In genomic region chr7:100798810-100799209, GRCm38 (mm10) we compare ENCODE assay signal across 13 mouse cellular contexts.
A peak's percentile ranks its signal among the peaks of the same experiment; 100 is the strongest.
DNase-seq lines count a peak whose midpoint lies in the region; ATAC-seq lines count a peak whose summit lies in the region.
"Had no signal": no experiment of that assay in that cellular context is flagged by ENCODE, and none has a peak within 500 bp of the region (broad histone marks: within the 10 kb centered on the region; RNA-seq: fewer than 3 reads in every experiment).

No protein-coding gene starts in this region.

- H3K27me3 ChIP-seq in heart, embryonic 11.5 days (ENCODE audit: control insufficient read depth, insufficient read depth, low read length): no peaks in the 10 kb centered on the region
- H3K27me3 ChIP-seq in liver, embryonic 13.5 days: no peaks in the 10 kb centered on the region
- H3K27me3 ChIP-seq: hindbrain, embryonic 15.5 days; limb, embryonic 15.5 days had no signal

- ATAC-seq in heart, embryonic 11.5 days (replicated peaks; ENCODE audit: insufficient number of reproducible peaks, low FRiP score, low TSS enrichment): no peak
- peak; percentile 51; the same call in 1 of the 2 replicates for ATAC-seq in liver, embryonic 13.5 days (ENCODE audit: low read depth)
- ATAC-seq: forebrain, embryonic 16.5 days had no signal

- H3K27ac ChIP-seq in heart, embryonic 11.5 days (ENCODE audit: low read depth, low read length): no peak overlapping the region
- H3K27ac ChIP-seq in liver, embryonic 13.5 days: no peak overlapping the region
- H3K27ac ChIP-seq: hindbrain, embryonic 15.5 days; limb, embryonic 15.5 days had no signal

- H3K4me2 ChIP-seq in heart, embryonic 11.5 days: no peak overlapping the region
- H3K4me2 ChIP-seq in liver, embryonic 13.5 days: no peak overlapping the region
- H3K4me2 ChIP-seq: hindbrain, embryonic 15.5 days; limb, embryonic 15.5 days had no signal

- 40% methylated on average over 3 of the region's 3 CpGs for WGBS in heart, embryonic 11.5 days (ENCODE audit: insufficient replicate concordance)
- WGBS in liver, embryonic 13.5 days (ENCODE audit: insufficient replicate concordance): 33% methylated on average over 3 of the region's 3 CpGs

- no peaks in the 10 kb centered on the region for H3K9me3 ChIP-seq in heart, embryonic 11.5 days (replicated peaks; ENCODE audit: control insufficient read depth, low read length)
- no peaks in the 10 kb centered on the region for H3K9me3 ChIP-seq in liver, embryonic 13.5 days (replicated peaks)
- H3K9me3 ChIP-seq: hindbrain, embryonic 15.5 days; limb, embryonic 15.5 days had no signal

- no peak overlapping the region for H3K9ac ChIP-seq in heart, embryonic 11.5 days (ENCODE audit: low read depth, low read length)
- no peak overlapping the region for H3K9ac ChIP-seq in liver, embryonic 13.5 days
- H3K9ac ChIP-seq: hindbrain, embryonic 15.5 days; limb, embryonic 15.5 days had no signal

- intact Hi-C loops in heart, postnatal 10 days (cut with DNase I): loop anchor here (1.0 to 5.0 kb wide), 2 partner anchors 113 to 277 kb away; no protein-coding TSS in a partner anchor

- H3K36me3 ChIP-seq in heart, embryonic 11.5 days (ENCODE audit: control insufficient read depth, insufficient read depth, low read length): no peaks in the 10 kb centered on the region
- H3K36me3 ChIP-seq in liver, embryonic 13.5 days: no peaks in the 10 kb centered on the region
- H3K36me3 ChIP-seq: hindbrain, embryonic 15.5 days; limb, embryonic 15.5 days had no signal

- no peaks in the 10 kb centered on the region for H3K4me1 ChIP-seq in heart, embryonic 11.5 days (ENCODE audit: control insufficient read depth, insufficient read depth, low read length)
- H3K4me1 ChIP-seq in liver, embryonic 13.5 days (replicated peaks): peaks cover 7% of the 10 kb centered on the region; the same call in 1 of the 2 replicates
- H3K4me1 ChIP-seq: hindbrain, embryonic 15.5 days; limb, embryonic 15.5 days had no signal

- DNase-seq in heart, postnatal 10 days: peak; percentile 5 to 32
- DNase-seq in thymus, postnatal 0 days (ENCODE audit: low spot score): peak; percentile 2
- no peak for DNase-seq in thymus, postnatal 25 days
- no peak for DNase-seq in liver, embryonic 13.5 days
- no peak for DNase-seq in right cerebral cortex, postnatal 4 days
- no peak for DNase-seq in urinary bladder, postnatal 10 days (ENCODE audit: low spot score)
- DNase-seq in spleen, postnatal 4 days (ENCODE audit: low spot score in 2 of 2): no peak
- DNase-seq: cerebellum, adult 9-11 months; thymus, postnatal 36 days had no signal

- H3K4me3 ChIP-seq in heart, embryonic 11.5 days (ENCODE audit: low read depth, low read length): no peak overlapping the region
- H3K4me3 ChIP-seq in liver, embryonic 13.5 days (replicated peaks): no peak overlapping the region
- H3K4me3 ChIP-seq: hindbrain, embryonic 15.5 days; limb, embryonic 15.5 days had no signal

Comparison
In these comparisons a context has a peak if more than half of its experiments do, and no peak if none do; other contexts are left out.
1. DNase-seq: peak in heart, postnatal 10 days (2 of 2) and thymus, postnatal 0 days (single experiment); none in thymus, postnatal 25 days (single experiment), liver, embryonic 13.5 days (single experiment), right cerebral cortex, postnatal 4 days (single experiment), urinary bladder, postnatal 10 days (single experiment) and spleen, postnatal 4 days (0 of 2).